Mouse (Mus musculus) limb, embryonic 14.5 days (tissue): ENCODE measurements at regions not wholly inside any gene's neighbourhood (a gene's known extent, or its start where the extent isn't known, plus 50 kb on each side); places are given as distances from the start of the nearest gene placed in this dataset.

ENCODE experiments used
- ATAC-seq: fragments of 200-750 bp; cut with Nextera tagmentation; 2 replicates; pipeline ENCODE4 v1.8.0; 2017; ENCODE audit warnings: low read depth, moderate number of reproducible peaks, moderate TSS enrichment; ENCODE audit not compliant: low FRiP score
- DNase-seq: peaks from one replicate; pipeline ENCODE4 v3.0.0-alpha.2; 2015; ENCODE audit warnings: low spot score
- H3K27ac ChIP-seq: fragments of 300-500 bp; sonication (generic); replicated peaks from 2 replicates; pipeline ENCODE4 v1.5.1; 2014; ENCODE audit warnings: low read depth, mild to moderate bottlenecking, low read length, moderate library complexity, mixed read lengths
- H3K27me3 ChIP-seq: fragments of 300-500 bp; sonication (generic); 2 replicates; pipeline ENCODE4 v1.6.1; 2014; ENCODE audit warnings: low read length, mixed read lengths; ENCODE audit not compliant: control insufficient read depth, insufficient read depth
- H3K36me3 ChIP-seq: fragments of 300-500 bp; sonication (generic); 2 replicates; pipeline ENCODE4 v1.6.1; 2014; ENCODE audit warnings: mild to moderate bottlenecking, low read length, moderate library complexity, mixed read lengths; ENCODE audit not compliant: control insufficient read depth, insufficient read depth
- H3K4me1 ChIP-seq: fragments of 300-500 bp; sonication (generic); 2 replicates; pipeline ENCODE4 v1.6.1; 2014; ENCODE audit warnings: antibody characterized with exemption, low read length, mixed read lengths; ENCODE audit not compliant: control insufficient read depth, insufficient read depth
- H3K4me2 ChIP-seq: fragments of 300-500 bp; sonication (generic); replicated peaks from 2 replicates; pipeline ENCODE4 v1.6.1; 2014; ENCODE audit warnings: low read depth, mild to moderate bottlenecking, low read length, moderate library complexity; ENCODE audit not compliant: severe bottlenecking
- H3K4me3 ChIP-seq: fragments of 300-500 bp; sonication (generic); replicated peaks from 2 replicates; pipeline ENCODE4 v1.5.1; 2014; ENCODE audit warnings: low read length
- H3K9ac ChIP-seq: fragments of 300-500 bp; sonication (generic); 2 replicates; pipeline ENCODE4 v1.6.1; 2014; ENCODE audit warnings: mild to moderate bottlenecking, low read depth, low read length, moderate library complexity; ENCODE audit not compliant: severe bottlenecking
- H3K9me3 ChIP-seq: fragments of 300-500 bp; sonication (generic); 2 replicates; pipeline ENCODE4 v1.6.1; 2016; ENCODE audit warnings: low read length; ENCODE audit not compliant: control insufficient read depth
- POLR2A ChIP-seq: fragments of 200-500 bp; IDR thresholded peaks from 2 replicates; pipeline ENCODE4 v1.8.0; 2012; ENCODE audit warnings: inconsistent platforms, mild to moderate bottlenecking, moderate library complexity, borderline replicate concordance; ENCODE audit not compliant: insufficient read depth, insufficient read length; ENCODE audit errors: extremely low read depth
- WGBS: fragments of 180-500 bp; shearing (Covaris S2); extraction: QIAGEN DNeasy Blood & Tissue Kit; methylation state at CpG from one replicate; pipeline ENCODE4 v1.1.7; 2014; 5-methylcytosine and 5-hydroxymethylcytosine counted together

GRCm38 (mm10) chr9:89532435-89532834 is 90.5 kb downstream of the Minar1 start:
- no peak for TF ChIP-seq POLR2A
- Histone ChIP-seq H3K4me2 (no peak overlapping the region), H3K9ac (no peak overlapping the region), H3K27ac (no peak overlapping the region), H3K36me3 (no peaks in the 10 kb centered on the region), H3K4me1 (no peaks in the 10 kb centered on the region), H3K4me3 (no peak overlapping the region), H3K9me3 (no peaks in the 10 kb centered on the region), H3K27me3 (no peaks in the 10 kb centered on the region)
- DNase-seq (no peak), ATAC-seq (no peak)
- WGBS: 61% methylated on average over 2 of the region's 2 CpGs

- no peaks in the 10 kb centered on the region for H3K36me3 ChIP-seq
- H3K9me3 ChIP-seq: no peaks in the 10 kb centered on the region
- no peaks in the 10 kb centered on the region for H3K27me3 ChIP-seq
- WGBS: 69% methylated on average over 1 of the region's 1 CpGs
- H3K4me2 ChIP-seq: no peak overlapping the region
- ATAC-seq: no peak
- no peak for DNase-seq
- H3K9ac ChIP-seq: no peak overlapping the region
- TF ChIP-seq POLR2A: no peak
- no peak overlapping the region for H3K4me3 ChIP-seq
- no peak overlapping the region for H3K27ac ChIP-seq
- H3K4me1 ChIP-seq: no peaks in the 10 kb centered on the region
Observed at GRCm38 (mm10) chr9:89524137-89524536, 98.8 kb downstream of the Minar1 start.

GRCm38 (mm10) chr9:89523705-89524104 is 99.2 kb downstream of the Minar1 start:
- Histone ChIP-seq H3K4me2 (no peak overlapping the region), H3K27me3 (no peaks in the 10 kb centered on the region), H3K36me3 (no peaks in the 10 kb centered on the region), H3K27ac (no peak overlapping the region), H3K4me3 (no peak overlapping the region), H3K4me1 (no peaks in the 10 kb centered on the region), H3K9me3 (no peaks in the 10 kb centered on the region), H3K9ac (no peak overlapping the region)
- DNase-seq (no peak), ATAC-seq (no peak)
- no peak for TF ChIP-seq POLR2A
- 25% methylated on average over 3 of the region's 3 CpGs for WGBS

- no peaks in the 10 kb centered on the region for H3K4me1 ChIP-seq
- 92% methylated on average over 6 of the region's 6 CpGs for WGBS
Observed at GRCm38 (mm10) chr9:89508407-89509101, 114.4 kb downstream of the Minar1 start.

GRCm38 (mm10) chr9:89502083-89502482 is 120.8 kb downstream of the Minar1 start:
- no peaks in the 10 kb centered on the region for H3K27me3 ChIP-seq
- DNase-seq (no peak), ATAC-seq (no peak)
- no peak overlapping the region for H3K27ac ChIP-seq
- peaks cover 2% of the 10 kb centered on the region; the same call in 1 of the 2 replicates for H3K4me1 ChIP-seq
- no peaks in the 10 kb centered on the region for H3K9me3 ChIP-seq
- no peaks in the 10 kb centered on the region for H3K36me3 ChIP-seq
- 88% methylated on average over 2 of the region's 2 CpGs for WGBS
- TF ChIP-seq POLR2A: no peak
- no peak overlapping the region for H3K4me3 ChIP-seq
- no peak overlapping the region for H3K4me2 ChIP-seq
- H3K9ac ChIP-seq: no peak overlapping the region

More at GRCm38 (mm10) chr9:89508407-89509101, 114.4 kb downstream of the Minar1 start:
- Histone ChIP-seq H3K4me3 (no peak overlapping the region), H3K36me3 (no peaks in the 10 kb centered on the region), H3K9me3 (no peaks in the 10 kb centered on the region), H3K27me3 (no peaks in the 10 kb centered on the region), H3K4me2 (no peak overlapping the region), H3K9ac (no peak overlapping the region), H3K27ac (no peak overlapping the region)
- TF ChIP-seq POLR2A: no peak
- DNase-seq: no peak
- ATAC-seq: no peak
